In genomic region chr11:19373476-19373875, GRCm38 (mm10) we compare ENCODE assay signal across 23 mouse cellular contexts.
DNase-seq lines count a peak whose midpoint lies in the region; ATAC-seq and TF ChIP-seq lines count a peak whose summit lies in the region.
"Had no signal": no experiment of that assay in that cellular context is flagged by ENCODE, and none has a peak within 500 bp of the region (broad histone marks: within the 10 kb centered on the region; RNA-seq: fewer than 3 reads in every experiment).

No protein-coding gene starts in this region.

- no peaks in the 10 kb centered on the region for H3K9me3 ChIP-seq in forebrain, embryonic 11.5 days (ENCODE audit: control insufficient read depth, low read length)
- H3K9me3 ChIP-seq: embryonic facial prominence, embryonic 12.5 days; forebrain, embryonic 15.5 days; heart, embryonic 12.5 days; intestine, embryonic 15.5 days; liver, embryonic 12.5 days had no signal

- no peak overlapping the region for H3K9ac ChIP-seq in forebrain, embryonic 11.5 days (ENCODE audit: low read length)
- H3K9ac ChIP-seq: embryonic facial prominence, embryonic 12.5 days; forebrain, embryonic 15.5 days; heart, embryonic 12.5 days; hindbrain, embryonic 14.5 days; intestine, embryonic 15.5 days; liver, embryonic 12.5 days had no signal

- H3K4me1 ChIP-seq in cerebellum, adult 2 months (ENCODE audit: control insufficient read depth, insufficient read depth, low read length), result no peaks in the 10 kb centered on the region
- H3K4me1 ChIP-seq in forebrain, embryonic 11.5 days (replicated peaks; ENCODE audit: control insufficient read depth, insufficient read depth, low read length), result no peaks in the 10 kb centered on the region
- H3K4me1 ChIP-seq: embryonic facial prominence, embryonic 12.5 days; forebrain, embryonic 15.5 days; intestine, embryonic 15.5 days; liver, embryonic 12.5 days had no signal

- peak; percentile 44 for ATAC-seq in megakaryocyte, adult 5-6 weeks (ENCODE audit: poor library complexity, severe bottlenecking)
- no peak for ATAC-seq in forebrain, embryonic 11.5 days (replicated peaks; ENCODE audit: low FRiP score)
- ATAC-seq: activated CD4-positive, CD25-positive, alpha-beta regulatory T cell, adult 4 months; CD4-positive, CD25-positive, alpha-beta regulatory T cell, adult 4 months; forebrain, embryonic 15.5 days; intestine, embryonic 15.5 days; liver, embryonic 12.5 days; midbrain, embryonic 16.5 days had no signal

- no peak for TF ChIP-seq POLR2A in cerebellum, adult 2 months (IDR thresholded peaks at IDR 0.05; ENCODE audit: borderline replicate concordance, insufficient read depth, low read length)

- no peak overlapping the region for H3K4me2 ChIP-seq in forebrain, embryonic 11.5 days (ENCODE audit: low read depth, low read length, severe bottlenecking)
- H3K4me2 ChIP-seq: embryonic facial prominence, embryonic 12.5 days; forebrain, embryonic 15.5 days; heart, embryonic 12.5 days; hindbrain, embryonic 14.5 days; intestine, embryonic 15.5 days; liver, embryonic 12.5 days had no signal

- H3K27me3 ChIP-seq in cerebellum, adult 2 months (ENCODE audit: control insufficient read depth, insufficient read depth, low read length), result no peaks in the 10 kb centered on the region
- H3K27me3 ChIP-seq in forebrain, embryonic 11.5 days (ENCODE audit: control insufficient read depth, insufficient read depth, low read length), result no peaks in the 10 kb centered on the region
- H3K27me3 ChIP-seq: embryonic facial prominence, embryonic 12.5 days; forebrain, embryonic 15.5 days; heart, embryonic 12.5 days; intestine, embryonic 15.5 days; liver, embryonic 12.5 days had no signal

- H3K27ac ChIP-seq in cerebellum, adult 2 months (ENCODE audit: insufficient read depth, low read length), result no peak overlapping the region
- no peak overlapping the region for H3K27ac ChIP-seq in forebrain, embryonic 11.5 days (ENCODE audit: low read depth, low read length)
- H3K27ac ChIP-seq: embryonic facial prominence, embryonic 12.5 days; forebrain, embryonic 15.5 days; hindbrain, embryonic 14.5 days; intestine, embryonic 15.5 days; liver, embryonic 12.5 days had no signal

- DNase-seq in cerebellum, adult 2 months, result peak; percentile 14 to 31
- no peak for DNase-seq in cerebellum, adult 11-12 months
- DNase-seq in heart, adult 11 months, result peak; percentile 25
- DNase-seq in heart, adult 9 months (ENCODE audit: low spot score in 2 of 2), result no peak
- DNase-seq in lung, postnatal 10 days, result peak; percentile 14
- no peak for DNase-seq in lung, postnatal 25 days (ENCODE audit: low spot score)
- DNase-seq in forebrain, embryonic 11.5 days (ENCODE audit: low spot score), result no peak
- DNase-seq: adrenal gland, postnatal 25 days; gastrocnemius, postnatal 25 days; kidney, adult 9 months; kidney, postnatal 25 days; lung, adult 2 months; retina, postnatal 1 day had no signal

- WGBS in cerebellum, adult 2 months, result 4% methylated on average over 5 of the region's 5 CpGs
- 85% methylated on average over 5 of the region's 5 CpGs for WGBS in forebrain, embryonic 11.5 days

- H3K36me3 ChIP-seq in forebrain, embryonic 11.5 days (ENCODE audit: control insufficient read depth, insufficient read depth, low read length), result no peaks in the 10 kb centered on the region
- H3K36me3 ChIP-seq: embryonic facial prominence, embryonic 12.5 days; forebrain, embryonic 15.5 days; heart, embryonic 12.5 days; intestine, embryonic 15.5 days; liver, embryonic 12.5 days had no signal

- no peak overlapping the region for H3K4me3 ChIP-seq in cerebellum, adult 2 months (replicated peaks; ENCODE audit: insufficient read depth, low read depth, low read length)
- no peak overlapping the region for H3K4me3 ChIP-seq in forebrain, embryonic 11.5 days (ENCODE audit: low read depth, low read length)
- H3K4me3 ChIP-seq: embryonic facial prominence, embryonic 12.5 days; forebrain, embryonic 15.5 days; heart, embryonic 12.5 days; intestine, embryonic 15.5 days; liver, embryonic 12.5 days had no signal

- TF ChIP-seq CTCF in cerebellum, adult 2 months (IDR thresholded peaks at IDR 0.05; ENCODE audit: borderline replicate concordance, insufficient read depth, low read depth, low read length), result no peak

Comparison
In these comparisons a context has a peak if more than half of its experiments do, and no peak if none do; other contexts are left out.
1. DNase-seq: peak in cerebellum, adult 2 months (2 of 2), heart, adult 11 months (single experiment) and lung, postnatal 10 days (single experiment); none in cerebellum, adult 11-12 months (single experiment), heart, adult 9 months (0 of 2), lung, postnatal 25 days (single experiment) and forebrain, embryonic 11.5 days (single experiment).